ENCODE assay signal across 9 mouse cellular contexts in genomic region chr16:11008162-11008991, GRCm38 (mm10). TPM values are rescaled to one million over a fixed set of nuclear protein-coding genes. Genes with fewer than 3 reads are reported as not detected.
DNase-seq lines count a peak whose midpoint lies in the region; ATAC-seq and TF ChIP-seq lines count a peak whose summit lies in the region.
"Had no signal": no experiment of that assay in that cellular context is flagged by ENCODE, and none has a peak within 500 bp of the region (broad histone marks: within the 10 kb centered on the region; RNA-seq: fewer than 3 reads in every experiment).

No protein-coding gene starts in this region.

- H3K4me3 ChIP-seq in embryonic facial prominence, embryonic 15.5 days (replicated peaks), result peak overlapping the region; percentile 10
- 0 out of 4 replicates have a peak overlapping the region, but pooled peaks of 1 of the 2 experiments have one; percentile 4 for H3K4me3 ChIP-seq in heart, embryonic 14.5 days (ENCODE audit: control insufficient read depth in 1 of 2, insufficient read depth in 1 of 2, low read depth in 1 of 2, low read length in 2 of 2)
- H3K4me3 ChIP-seq in kidney, postnatal 0 days (replicated peaks; ENCODE audit: low read depth, low read length), result peak overlapping the region; percentile 17
- peak overlapping the region; percentile 8; the same call in 1 of the 2 replicates for H3K4me3 ChIP-seq in stomach, embryonic 14.5 days (ENCODE audit: low read depth, low read length)

- peak overlapping the region; percentile 96 for H3K27ac ChIP-seq in embryonic facial prominence, embryonic 15.5 days (replicated peaks)
- H3K27ac ChIP-seq in heart, embryonic 14.5 days (replicated peaks in 1 of 2; ENCODE audit: control insufficient read depth in 1 of 2, insufficient read depth in 1 of 2, low read depth in 2 of 2, low read length in 2 of 2), result peak overlapping the region; percentile 92 to 94
- H3K27ac ChIP-seq in kidney, postnatal 0 days, result peak overlapping the region; percentile 98
- H3K27ac ChIP-seq in stomach, embryonic 14.5 days (ENCODE audit: low read length), result peak overlapping the region; percentile 99

- no peaks in the 10 kb centered on the region for H3K9me3 ChIP-seq in embryonic facial prominence, embryonic 15.5 days (replicated peaks)
- peaks cover 4% of the 10 kb centered on the region; the same call in 1 of the 2 replicates for H3K9me3 ChIP-seq in heart, embryonic 14.5 days (ENCODE audit: control insufficient read depth, low read length)
- no peaks in the 10 kb centered on the region for H3K9me3 ChIP-seq in kidney, postnatal 0 days (replicated peaks; ENCODE audit: low read length)
- no peaks in the 10 kb centered on the region for H3K9me3 ChIP-seq in stomach, embryonic 14.5 days (ENCODE audit: control insufficient read depth, low read depth, low read length)
- H3K9me3 ChIP-seq: G1E had no signal

- H3K27me3 ChIP-seq in embryonic facial prominence, embryonic 15.5 days, result no peaks in the 10 kb centered on the region
- no peaks in the 10 kb centered on the region for H3K27me3 ChIP-seq in heart, embryonic 14.5 days (ENCODE audit: control insufficient read depth, insufficient read depth, low read length)
- no peaks in the 10 kb centered on the region for H3K27me3 ChIP-seq in kidney, postnatal 0 days (ENCODE audit: insufficient read depth, low read length)
- no peaks in the 10 kb centered on the region for H3K27me3 ChIP-seq in stomach, embryonic 14.5 days (ENCODE audit: control insufficient read depth, insufficient read depth, low read length)

- TF ChIP-seq CTCF in kidney, postnatal 0 days (IDR thresholded peaks at IDR 0.05; ENCODE audit: low read depth), result no peak

- peak; percentile 30 to 36 for DNase-seq in left cerebral cortex, postnatal 14 days (ENCODE audit: low spot score in 2 of 2)
- DNase-seq in left cerebral cortex, adult 9 months (ENCODE audit: low spot score in 2 of 2), result no peak
- DNase-seq in kidney, postnatal 0 days (ENCODE audit: low spot score), result peak; percentile 99
- DNase-seq in lung, postnatal 36 days, result peak; percentile 96
- DNase-seq in cerebellum, postnatal 14 days, result no peak

- intact Hi-C loops in left cerebral cortex, postnatal 14 days (cut with DNase I), result no loop called here

- WGBS in embryonic facial prominence, embryonic 15.5 days, result 16% methylated on average over 15 of the region's 15 CpGs
- 32% methylated on average over 15 of the region's 15 CpGs for WGBS in heart, embryonic 14.5 days
- 15% methylated on average over 15 of the region's 15 CpGs for WGBS in kidney, postnatal 0 days
- 16% methylated on average over 15 of the region's 15 CpGs for WGBS in stomach, embryonic 14.5 days

- H3K4me1 ChIP-seq in embryonic facial prominence, embryonic 15.5 days, result peaks cover 43% of the 10 kb centered on the region
- H3K4me1 ChIP-seq in heart, embryonic 14.5 days (ENCODE audit: control insufficient read depth in 2 of 2, insufficient read depth in 2 of 2, low read length in 2 of 2), result peaks cover 34 to 38% of the 10 kb centered on the region in 2 experiments
- H3K4me1 ChIP-seq in kidney, postnatal 0 days (replicated peaks; ENCODE audit: insufficient read depth, low read length), result peaks cover 25% of the 10 kb centered on the region
- H3K4me1 ChIP-seq in stomach, embryonic 14.5 days (ENCODE audit: control insufficient read depth, insufficient read depth, low read length), result peaks cover 15% of the 10 kb centered on the region

- H3K9ac ChIP-seq in embryonic facial prominence, embryonic 15.5 days, result 0 out of 2 replicates have a peak overlapping the region, but pooled peaks have one; percentile 13
- H3K9ac ChIP-seq in heart, embryonic 14.5 days (ENCODE audit: low read length), result peak overlapping the region; percentile 45
- H3K9ac ChIP-seq in kidney, postnatal 0 days (ENCODE audit: low read depth, low read length), result peak overlapping the region; percentile 35; the same call in 1 of the 2 replicates
- peak overlapping the region; percentile 26; the same call in 1 of the 2 replicates for H3K9ac ChIP-seq in stomach, embryonic 14.5 days (replicated peaks; ENCODE audit: low read depth, low read length)

- peak overlapping the region; percentile 44 for H3K4me2 ChIP-seq in embryonic facial prominence, embryonic 15.5 days (replicated peaks)
- H3K4me2 ChIP-seq in heart, embryonic 14.5 days (ENCODE audit: low read length), result peak overlapping the region; percentile 41
- peak overlapping the region; percentile 46 for H3K4me2 ChIP-seq in kidney, postnatal 0 days (ENCODE audit: low read length)
- H3K4me2 ChIP-seq in stomach, embryonic 14.5 days (replicated peaks; ENCODE audit: low read depth, low read length), result peak overlapping the region; percentile 43

- ATAC-seq in embryonic facial prominence, embryonic 15.5 days (ENCODE audit: insufficient number of reproducible peaks, low FRiP score, low TSS enrichment, low read depth), result peak; percentile 86
- ATAC-seq in heart, embryonic 14.5 days (ENCODE audit: insufficient number of reproducible peaks, insufficient read depth, low FRiP score, low read depth), result peak; percentile 85
- peak; percentile 93 for ATAC-seq in kidney, postnatal 0 days (replicated peaks; ENCODE audit: low FRiP score, low read depth)
- peak; percentile 87 for ATAC-seq in stomach, embryonic 14.5 days (ENCODE audit: insufficient number of reproducible peaks, insufficient read depth, low FRiP score, low read depth)

- H3K36me3 ChIP-seq in embryonic facial prominence, embryonic 15.5 days, result no peaks in the 10 kb centered on the region
- H3K36me3 ChIP-seq in heart, embryonic 14.5 days (ENCODE audit: control insufficient read depth, insufficient read depth, low read length), result no peaks in the 10 kb centered on the region
- no peaks in the 10 kb centered on the region for H3K36me3 ChIP-seq in kidney, postnatal 0 days (ENCODE audit: insufficient read depth, low read length)
- H3K36me3 ChIP-seq in stomach, embryonic 14.5 days (ENCODE audit: control insufficient read depth, insufficient read depth, low read length), result no peaks in the 10 kb centered on the region
- H3K36me3 ChIP-seq: G1E had no signal

RNA-seq across cellular contexts. Expression of gene Snn, which starts 52.4 kb away (rescaled TPM):
- 100 to 1,000 TPM; 180 to 190 TPM for total RNA-seq in left cerebral cortex, postnatal 14 days (2021)
- polyA plus RNA-seq in embryonic facial prominence, embryonic 15.5 days (2015; fragmentation: Nextera tagmentation; extraction: Ambion mirVana), result 43.4 and 44.4 TPM in 2 replicates
- polyA plus RNA-seq in heart, embryonic 14.5 days (2014; fragmentation: Nextera tagmentation; extraction: Ambion mirVana), result 50.4 and 52.4 TPM in 2 replicates
- 31.0 and 32.9 TPM in 2 replicates for polyA plus RNA-seq in kidney, postnatal 0 days (2015; fragmentation: Nextera tagmentation; extraction: Ambion mirVana)
- 45.7 and 49.9 TPM in 2 replicates for polyA plus RNA-seq in stomach, embryonic 14.5 days (2014; fragmentation: Nextera tagmentation; extraction: Ambion mirVana)

RNA-seq across cellular contexts. Expression of gene Litaf, which starts 57.6 kb away (rescaled TPM):
- 10 to 100 TPM in 1 of 2 experiments, 1 to 10 TPM in 1; 8.0 to 10.0 TPM for total RNA-seq in left cerebral cortex, postnatal 14 days (2021)
- 107 and 110 TPM in 2 replicates for polyA plus RNA-seq in embryonic facial prominence, embryonic 15.5 days (2015; fragmentation: Nextera tagmentation; extraction: Ambion mirVana)
- polyA plus RNA-seq in heart, embryonic 14.5 days (2014; fragmentation: Nextera tagmentation; extraction: Ambion mirVana), result 71.8 and 75.7 TPM in 2 replicates
- polyA plus RNA-seq in kidney, postnatal 0 days (2015; fragmentation: Nextera tagmentation; extraction: Ambion mirVana), result 137 and 145 TPM in 2 replicates
- 105 and 107 TPM in 2 replicates for polyA plus RNA-seq in stomach, embryonic 14.5 days (2014; fragmentation: Nextera tagmentation; extraction: Ambion mirVana)

Comparison
In these comparisons a context has a peak if more than half of its experiments do, and no peak if none do; other contexts are left out.
1. DNase-seq: peak in left cerebral cortex, postnatal 14 days (2 of 2), kidney, postnatal 0 days (single experiment) and lung, postnatal 36 days (single experiment); none in left cerebral cortex, adult 9 months (0 of 2) and cerebellum, postnatal 14 days (0 of 2).
2. Peak in every context shown above with its lines, with median percentiles within 50 percentile points of each other: ATAC-seq, H3K27ac ChIP-seq, H3K4me2 ChIP-seq and H3K9ac ChIP-seq.